Mouse (Mus musculus): Measurements from ENCODE around the gene Dhodh. TPM values are rescaled to one million over a fixed set of nuclear protein-coding genes. Genes with fewer than 3 reads are reported as not detected.

The Dhodh gene
- polyA plus RNA-seq, 1 experiment from 2014 or later = 35.7 TPM

DNA sequence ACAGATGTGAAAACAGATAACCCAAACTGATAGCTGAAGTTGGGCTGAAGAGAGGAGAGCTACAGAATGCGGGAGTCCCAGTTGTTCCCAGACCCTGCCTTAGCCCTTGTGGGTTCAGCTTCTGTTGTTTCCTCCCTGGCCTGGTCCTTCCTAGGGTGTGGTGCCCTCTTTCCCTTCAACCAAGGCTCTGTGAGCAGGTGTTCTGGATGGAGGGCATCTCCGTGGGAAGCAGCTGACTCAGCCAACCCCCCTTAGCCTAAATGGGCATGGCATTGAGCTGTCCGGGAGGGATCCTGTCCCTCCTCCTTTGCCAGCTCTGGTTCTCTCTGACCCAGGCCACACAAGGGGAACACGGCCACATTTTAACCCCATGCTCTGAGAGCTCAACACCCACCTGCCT lies 32.2 kb downstream of the Dhodh start:
- no peak for ATAC-seq
- no peaks in the 10 kb centered on the region for H3K4me1 ChIP-seq (ENCODE audit: control insufficient read depth, insufficient read depth, low read length)
- no peaks in the 10 kb centered on the region for H3K9me3 ChIP-seq (replicated peaks; ENCODE audit: control insufficient read depth, low read length, poor library complexity, severe bottlenecking)
- H3K27me3 ChIP-seq (ENCODE audit: control insufficient read depth, insufficient read depth, low read depth, low read length) = no peaks in the 10 kb centered on the region
- H3K4me3 ChIP-seq (ENCODE audit: low read depth, low read length) = no peak overlapping the region
- H3K4me2 ChIP-seq (ENCODE audit: low read length) = no peak overlapping the region
- 74% methylated on average over 4 of the region's 4 CpGs for WGBS
- no peaks in the 10 kb centered on the region for H3K36me3 ChIP-seq (ENCODE audit: control insufficient read depth, insufficient read depth, low read length)
- no peak overlapping the region for H3K9ac ChIP-seq (ENCODE audit: low read depth, low read length)
- H3K27ac ChIP-seq (ENCODE audit: low read length) = no peak overlapping the region

DNA sequence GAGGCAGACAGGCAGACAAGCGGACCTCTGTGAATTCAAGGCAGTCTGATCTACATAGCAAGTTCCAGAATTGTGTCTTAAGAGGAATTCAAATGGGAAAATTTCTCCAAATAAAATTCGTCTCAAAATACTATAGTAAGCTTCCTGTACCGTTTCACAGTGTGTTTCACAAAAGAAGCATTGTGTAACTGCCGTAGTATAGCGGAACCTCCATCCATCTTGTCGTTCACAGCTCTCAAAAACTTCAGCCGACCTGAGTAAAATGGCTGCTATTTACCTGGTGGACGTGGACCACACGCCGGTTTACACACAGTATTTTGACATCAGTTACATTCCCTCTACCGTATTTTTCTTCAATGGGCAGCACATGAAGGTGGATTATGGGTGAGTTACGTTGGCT lies 37.3 kb downstream of the Dhodh start:
- Histone ChIP-seq H3K4me3 (ENCODE audit: low read depth, low read length) (no peak overlapping the region), H3K4me2 (ENCODE audit: low read length) (no peak overlapping the region), H3K27me3 (ENCODE audit: control insufficient read depth, insufficient read depth, low read depth, low read length) (no peaks in the 10 kb centered on the region), H3K9ac (ENCODE audit: low read depth, low read length) (no peak overlapping the region), H3K4me1 (ENCODE audit: control insufficient read depth, insufficient read depth, low read length) (peaks cover 5% of the 10 kb centered on the region; the same call in 1 of the 2 replicates), H3K27ac (ENCODE audit: low read length) (no peak overlapping the region), H3K36me3 (ENCODE audit: control insufficient read depth, insufficient read depth, low read length) (no peaks in the 10 kb centered on the region; the same call in none of the 2 replicates), H3K9me3 (replicated peaks; ENCODE audit: control insufficient read depth, low read length, poor library complexity, severe bottlenecking) (no peaks in the 10 kb centered on the region)
- WGBS = 94% methylated on average over 12 of the region's 12 CpGs
- ATAC-seq = no peak

DNA sequence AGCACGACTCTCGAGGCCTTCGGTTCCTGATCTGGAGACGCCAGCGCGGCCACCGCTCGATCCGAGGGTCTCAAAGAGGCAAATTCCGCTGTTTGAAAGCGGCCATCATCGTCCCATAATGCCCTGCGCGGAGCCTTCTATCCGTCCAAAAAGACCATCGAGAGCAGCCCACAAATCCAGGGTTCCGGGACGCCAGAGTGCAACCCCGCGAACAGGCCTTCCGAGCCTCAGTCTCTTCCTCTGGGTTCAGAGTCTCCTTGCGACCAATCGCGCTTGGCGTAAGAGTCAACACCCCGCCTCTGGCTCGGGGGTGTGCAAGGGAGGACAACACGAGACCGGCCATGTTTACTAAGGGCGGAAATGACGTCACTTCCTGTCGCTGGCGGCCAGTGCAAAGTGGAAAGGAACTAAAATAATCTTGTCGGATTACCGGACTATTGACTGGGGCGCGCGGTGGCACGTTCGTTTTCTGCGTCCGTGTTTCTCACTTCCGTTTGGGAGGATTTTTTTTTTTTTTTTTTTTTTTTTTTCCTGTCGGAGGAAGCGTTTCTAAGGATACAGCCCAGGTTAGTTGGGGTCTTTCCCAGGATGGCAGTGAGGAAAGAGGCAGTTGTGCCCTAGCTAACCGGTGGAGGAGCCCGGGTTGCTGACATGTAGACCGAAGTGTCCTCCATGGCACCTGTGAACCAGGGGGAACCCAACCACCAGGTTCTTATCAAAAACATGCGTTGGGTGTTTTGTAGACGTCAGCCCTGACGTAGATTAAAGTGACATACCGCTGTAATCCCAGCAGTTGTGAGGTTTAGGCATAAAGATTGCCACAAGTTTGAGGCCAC lies 42.8 kb downstream of the Dhodh start, which contains the start of the genes Dhx38 and Txnl4b:
Dhx38 (minus strand) TSS at position 364 of the 836 bp plus-strand sequence.
Txnl4b (plus strand) TSS at position 395 of the 836 bp plus-strand sequence.
- Histone ChIP-seq H3K9ac (ENCODE audit: low read depth, low read length) (peak within 1 kb of the TSS; percentile 81), H3K9me3 (replicated peaks; ENCODE audit: control insufficient read depth, low read length, poor library complexity, severe bottlenecking) (no peaks in the 10 kb centered on the region), H3K27ac (ENCODE audit: low read length) (peak within 1 kb of the TSS; percentile 87), H3K27me3 (ENCODE audit: control insufficient read depth, insufficient read depth, low read depth, low read length) (no peaks in the 10 kb centered on the region), H3K36me3 (ENCODE audit: control insufficient read depth, insufficient read depth, low read length) (peaks cover 12% of the 10 kb centered on the region), H3K4me3 (ENCODE audit: low read depth, low read length) (peak within 1 kb of the TSS; percentile 73), H3K4me2 (ENCODE audit: low read length) (peak within 1 kb of the TSS; percentile 91), H3K4me1 (ENCODE audit: control insufficient read depth, insufficient read depth, low read length) (peaks cover 15% of the 10 kb centered on the region)
- ATAC-seq = peak; percentile 99
- under 1% methylated on average over 52 of the region's 52 CpGs for WGBS

DNA sequence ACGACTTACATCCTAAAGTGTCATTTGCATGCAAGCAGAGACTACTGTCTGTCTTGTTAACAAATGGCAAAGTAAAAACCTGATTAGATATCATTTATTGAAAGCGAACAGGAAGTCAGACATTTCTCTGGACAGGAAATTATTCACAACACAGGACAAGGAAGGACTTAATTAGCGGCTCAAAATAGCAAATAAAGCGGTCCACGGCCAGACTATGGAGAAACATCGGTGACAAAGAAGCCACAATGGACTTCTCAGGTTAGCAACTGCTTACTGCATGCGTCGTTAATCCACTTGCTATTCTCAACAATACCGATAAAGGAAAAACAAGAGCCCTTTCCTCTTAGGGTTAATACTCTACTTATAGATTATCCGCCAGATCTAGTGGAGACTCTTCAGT lies 43.7 kb downstream of the Dhodh start:
- H3K4me3 ChIP-seq (ENCODE audit: low read depth, low read length) = peak overlapping the region; percentile 73
- ATAC-seq = no peak
- H3K36me3 ChIP-seq (ENCODE audit: control insufficient read depth, insufficient read depth, low read length) = peaks cover 19% of the 10 kb centered on the region
- H3K27ac ChIP-seq (ENCODE audit: low read length) = peak overlapping the region; percentile 87
- peak overlapping the region; percentile 81 for H3K9ac ChIP-seq (ENCODE audit: low read depth, low read length)
- peaks cover 15% of the 10 kb centered on the region for H3K4me1 ChIP-seq (ENCODE audit: control insufficient read depth, insufficient read depth, low read length)
- no peaks in the 10 kb centered on the region for H3K27me3 ChIP-seq (ENCODE audit: control insufficient read depth, insufficient read depth, low read depth, low read length)
- no peaks in the 10 kb centered on the region for H3K9me3 ChIP-seq (replicated peaks; ENCODE audit: control insufficient read depth, low read length, poor library complexity, severe bottlenecking)
- H3K4me2 ChIP-seq (ENCODE audit: low read length) = peak overlapping the region; percentile 91
- 5% methylated on average over 10 of the region's 10 CpGs for WGBS

DNA sequence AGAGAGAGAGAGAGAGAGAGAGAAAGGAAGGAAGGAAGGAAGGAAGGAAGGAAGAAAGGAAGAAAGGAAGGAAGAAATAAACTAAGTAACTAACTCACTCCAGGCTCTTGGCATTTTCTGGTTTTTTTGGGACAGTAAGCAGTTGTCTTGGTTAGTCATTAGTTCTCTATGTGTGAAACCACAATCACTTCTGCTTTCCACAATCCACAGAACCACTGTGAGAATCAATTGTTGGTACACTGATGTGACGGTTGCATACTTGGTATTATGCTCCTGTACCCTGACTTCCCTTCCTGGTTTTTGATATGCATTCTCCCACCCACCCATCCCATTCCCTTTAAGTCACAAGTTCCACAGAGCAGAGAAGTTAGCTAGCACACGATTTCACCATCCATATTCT lies 44.6 kb downstream of the Dhodh start:
- Histone ChIP-seq H3K4me3 (ENCODE audit: low read depth, low read length) (no peak overlapping the region), H3K27ac (ENCODE audit: low read length) (no peak overlapping the region), H3K4me1 (ENCODE audit: control insufficient read depth, insufficient read depth, low read length) (peaks cover 15% of the 10 kb centered on the region), H3K27me3 (ENCODE audit: control insufficient read depth, insufficient read depth, low read depth, low read length) (no peaks in the 10 kb centered on the region), H3K36me3 (ENCODE audit: control insufficient read depth, insufficient read depth, low read length) (peaks cover 28% of the 10 kb centered on the region), H3K9me3 (replicated peaks; ENCODE audit: control insufficient read depth, low read length, poor library complexity, severe bottlenecking) (no peaks in the 10 kb centered on the region), H3K4me2 (ENCODE audit: low read length) (no peak overlapping the region), H3K9ac (ENCODE audit: low read depth, low read length) (no peak overlapping the region)
- 73% methylated on average over 2 of the region's 2 CpGs for WGBS
- ATAC-seq = no peak

DNA sequence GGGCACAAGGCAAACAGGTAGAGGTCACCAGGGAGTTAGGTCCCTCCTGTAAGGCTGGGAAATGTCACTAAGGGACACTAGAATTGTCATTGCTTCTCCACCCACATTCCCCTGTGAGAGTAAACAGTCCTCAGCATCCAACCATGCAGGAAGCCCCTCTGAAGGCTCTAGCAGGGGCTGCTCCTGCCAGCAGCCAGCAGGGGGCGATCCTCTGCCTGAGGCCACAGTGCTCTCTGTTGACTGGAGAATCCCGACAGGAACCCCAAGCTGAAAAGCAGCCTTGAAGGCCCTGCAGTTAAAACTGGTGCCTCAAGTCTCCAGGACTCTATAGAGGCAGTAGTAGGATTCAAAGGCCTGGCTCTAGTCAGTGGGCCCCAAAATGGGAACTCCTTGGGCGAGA lies 56.8 kb downstream of the Dhodh start:
- ATAC-seq = no peak
- Histone ChIP-seq H3K9ac (ENCODE audit: low read depth, low read length) (no peak overlapping the region), H3K4me2 (ENCODE audit: low read length) (no peak overlapping the region), H3K4me1 (ENCODE audit: control insufficient read depth, insufficient read depth, low read length) (no peaks in the 10 kb centered on the region), H3K9me3 (replicated peaks; ENCODE audit: control insufficient read depth, low read length, poor library complexity, severe bottlenecking) (no peaks in the 10 kb centered on the region), H3K27ac (ENCODE audit: low read length) (no peak overlapping the region), H3K4me3 (ENCODE audit: low read depth, low read length) (no peak overlapping the region), H3K27me3 (ENCODE audit: control insufficient read depth, insufficient read depth, low read depth, low read length) (no peaks in the 10 kb centered on the region), H3K36me3 (ENCODE audit: control insufficient read depth, insufficient read depth, low read length) (peaks cover 73% of the 10 kb centered on the region)
- 42% methylated on average over 3 of the region's 3 CpGs for WGBS

DNA sequence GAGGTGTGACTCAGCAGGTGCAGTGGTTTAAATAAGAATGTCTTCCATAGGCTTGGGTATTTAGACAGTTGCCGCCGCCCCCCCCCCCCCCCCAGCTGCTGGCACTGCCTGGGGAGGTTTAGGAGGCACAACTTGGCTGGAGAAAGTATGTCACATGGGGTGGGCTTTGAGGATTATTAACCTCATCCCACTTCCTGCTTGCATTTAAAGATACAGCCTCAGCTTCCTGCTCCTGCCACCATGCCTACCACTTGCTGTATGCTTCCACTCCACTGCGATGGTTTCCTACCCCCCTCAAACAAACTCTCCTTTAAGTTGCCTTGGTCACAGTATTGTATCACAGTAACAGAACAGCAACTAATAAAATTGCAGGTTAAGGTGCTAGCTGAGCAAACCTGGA lies 64.4 kb downstream of the Dhodh start:
- no peak for ATAC-seq
- Histone ChIP-seq H3K36me3 (ENCODE audit: control insufficient read depth, insufficient read depth, low read length) (peaks cover 13% of the 10 kb centered on the region), H3K4me2 (ENCODE audit: low read length) (no peak overlapping the region), H3K9me3 (replicated peaks; ENCODE audit: control insufficient read depth, low read length, poor library complexity, severe bottlenecking) (no peaks in the 10 kb centered on the region), H3K9ac (ENCODE audit: low read depth, low read length) (no peak overlapping the region), H3K27me3 (ENCODE audit: control insufficient read depth, insufficient read depth, low read depth, low read length) (no peaks in the 10 kb centered on the region), H3K4me3 (ENCODE audit: low read depth, low read length) (no peak overlapping the region), H3K4me1 (ENCODE audit: control insufficient read depth, insufficient read depth, low read length) (no peaks in the 10 kb centered on the region), H3K27ac (ENCODE audit: low read length) (no peak overlapping the region)
- WGBS = 41% methylated on average over 3 of the region's 3 CpGs

DNA sequence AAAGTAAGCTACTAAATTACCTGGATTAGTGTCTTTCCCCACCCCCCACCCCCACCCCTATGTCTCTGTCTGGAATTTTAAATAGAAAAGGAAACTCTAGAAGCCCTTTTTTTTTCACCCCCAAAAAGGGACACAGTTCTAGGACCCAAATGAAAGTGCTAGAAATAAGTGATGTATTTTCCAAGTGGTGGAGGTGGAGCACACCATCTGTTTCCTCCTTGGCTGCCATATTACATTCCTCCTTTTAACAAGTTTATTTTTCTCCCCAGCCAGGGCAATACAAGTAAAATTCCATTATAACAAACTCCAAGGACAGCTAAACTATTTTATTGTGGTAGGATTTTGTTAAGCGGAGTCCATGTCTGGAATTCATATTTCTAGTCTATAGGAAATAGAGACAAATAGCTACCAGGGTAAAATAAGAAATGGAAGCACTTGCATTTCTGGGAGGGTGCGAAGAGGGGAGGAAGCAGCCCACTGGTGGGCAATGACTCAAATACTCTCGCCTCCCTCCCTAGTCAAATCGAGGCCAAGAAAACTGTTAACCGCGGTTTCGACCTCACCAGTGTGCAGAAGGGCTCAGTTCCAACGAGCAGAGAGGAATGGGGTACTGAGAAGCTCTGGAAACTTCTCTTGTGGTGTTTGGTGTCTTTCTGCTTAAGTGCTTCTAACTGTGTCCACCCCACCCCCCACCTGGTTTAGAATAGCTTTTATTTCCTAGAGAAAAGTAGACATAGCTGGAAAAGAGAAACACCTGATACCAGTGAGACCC lies 65.5 kb downstream of the Dhodh start:
- no peaks in the 10 kb centered on the region for H3K9me3 ChIP-seq (replicated peaks; ENCODE audit: control insufficient read depth, low read length, poor library complexity, severe bottlenecking)
- H3K27ac ChIP-seq (ENCODE audit: low read length) = no peak overlapping the region
- H3K36me3 ChIP-seq (ENCODE audit: control insufficient read depth, insufficient read depth, low read length) = peaks cover 4% of the 10 kb centered on the region; the same call in 1 of the 2 replicates
- H3K27me3 ChIP-seq (ENCODE audit: control insufficient read depth, insufficient read depth, low read depth, low read length) = no peaks in the 10 kb centered on the region
- H3K4me3 ChIP-seq (ENCODE audit: low read depth, low read length) = no peak overlapping the region
- WGBS = 89% methylated on average over 8 of the region's 8 CpGs
- H3K4me1 ChIP-seq (ENCODE audit: control insufficient read depth, insufficient read depth, low read length) = no peaks in the 10 kb centered on the region
- no peak overlapping the region for H3K9ac ChIP-seq (ENCODE audit: low read depth, low read length)
- no peak for ATAC-seq
- no peak overlapping the region for H3K4me2 ChIP-seq (ENCODE audit: low read length)

DNA sequence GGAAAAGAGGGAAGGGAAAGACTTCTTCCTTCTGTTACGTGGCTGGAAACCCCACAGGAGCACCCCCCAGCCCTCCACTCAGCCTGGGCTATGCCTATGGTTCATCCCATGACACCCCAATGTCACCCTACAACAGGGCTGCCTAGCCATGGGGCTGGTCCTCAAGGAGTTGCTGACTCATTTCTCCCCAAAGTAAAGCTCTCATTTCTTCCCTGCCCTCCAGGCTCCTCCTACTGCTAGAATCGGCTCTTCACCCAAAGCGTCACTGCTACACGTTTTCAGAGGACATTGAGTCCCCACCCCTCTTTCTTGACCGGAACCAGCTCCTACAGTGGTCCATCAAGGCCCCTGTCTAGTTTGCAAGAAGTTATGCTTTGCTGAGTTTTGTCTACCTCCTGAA lies 66.3 kb downstream of the Dhodh start:
- WGBS = 74% methylated on average over 5 of the region's 5 CpGs
- Histone ChIP-seq H3K9me3 (replicated peaks; ENCODE audit: control insufficient read depth, low read length, poor library complexity, severe bottlenecking) (no peaks in the 10 kb centered on the region), H3K9ac (ENCODE audit: low read depth, low read length) (no peak overlapping the region), H3K27ac (ENCODE audit: low read length) (no peak overlapping the region), H3K27me3 (ENCODE audit: control insufficient read depth, insufficient read depth, low read depth, low read length) (no peaks in the 10 kb centered on the region), H3K4me1 (ENCODE audit: control insufficient read depth, insufficient read depth, low read length) (no peaks in the 10 kb centered on the region), H3K36me3 (ENCODE audit: control insufficient read depth, insufficient read depth, low read length) (peaks cover 3% of the 10 kb centered on the region; the same call in 1 of the 2 replicates), H3K4me3 (ENCODE audit: low read depth, low read length) (no peak overlapping the region), H3K4me2 (ENCODE audit: low read length) (no peak overlapping the region)
- ATAC-seq = no peak
